Mouse (Mus musculus): ENCODE measurements around the gene Camk1d.

Camk1d gene

GRCm38 (mm10) chr2:5327533-5328250, 386.6 kb downstream of the Camk1d start:
- in situ Hi-C loops (cut with MboI, MseI): no loop called here

DNA sequence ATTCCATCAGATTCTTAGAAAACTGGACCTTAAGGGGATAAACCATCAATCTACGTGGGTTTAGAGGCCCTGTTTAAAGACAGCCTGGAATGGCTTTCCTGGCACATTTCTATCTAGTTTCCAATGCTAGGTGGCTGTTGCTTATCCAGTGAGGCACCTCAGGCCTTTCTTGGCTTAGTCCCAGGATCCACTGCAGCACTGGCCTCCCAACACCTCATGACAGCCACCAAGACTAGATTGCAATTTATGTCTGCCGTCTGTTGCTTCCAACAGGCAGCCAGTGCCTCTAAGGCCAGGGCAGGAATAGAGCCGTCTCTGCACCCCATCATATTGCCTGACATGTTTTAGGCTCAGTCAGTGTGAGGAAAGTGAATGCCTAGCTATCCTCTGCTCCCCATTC, 389.5 kb downstream of the Camk1d start:
- in situ Hi-C loops (cut with MboI, MseI): no loop called here

- in situ Hi-C loops (cut with MboI, MseI): no loop called here
Observed at GRCm38 (mm10) chr2:5321660-5322295, 392.5 kb downstream of the Camk1d start.

GRCm38 (mm10) chr2:5319138-5319537, 395.2 kb downstream of the Camk1d start:
- in situ Hi-C loops (cut with MboI, MseI): no loop called here

DNA sequence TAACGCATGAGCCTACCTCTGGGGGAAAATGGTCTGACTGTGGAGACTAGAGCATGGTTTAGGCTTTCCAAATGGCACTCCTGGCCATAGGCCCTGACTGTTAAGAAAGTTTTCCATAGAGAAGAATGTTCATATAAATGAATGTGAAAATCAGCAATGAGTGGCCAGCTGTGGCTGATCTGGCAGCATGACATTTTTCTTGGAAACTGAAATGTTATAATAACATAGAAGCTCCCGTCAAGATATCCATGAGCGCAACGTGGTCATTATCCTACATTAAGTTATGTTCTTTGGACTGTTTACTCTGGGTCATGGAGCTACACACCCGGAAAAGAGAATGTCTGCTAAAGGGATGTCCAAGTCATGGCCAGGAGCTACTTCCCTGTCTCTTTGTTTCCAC, 397.6 kb downstream of the Camk1d start:
- in situ Hi-C loops (cut with MboI, MseI): no loop called here

DNA sequence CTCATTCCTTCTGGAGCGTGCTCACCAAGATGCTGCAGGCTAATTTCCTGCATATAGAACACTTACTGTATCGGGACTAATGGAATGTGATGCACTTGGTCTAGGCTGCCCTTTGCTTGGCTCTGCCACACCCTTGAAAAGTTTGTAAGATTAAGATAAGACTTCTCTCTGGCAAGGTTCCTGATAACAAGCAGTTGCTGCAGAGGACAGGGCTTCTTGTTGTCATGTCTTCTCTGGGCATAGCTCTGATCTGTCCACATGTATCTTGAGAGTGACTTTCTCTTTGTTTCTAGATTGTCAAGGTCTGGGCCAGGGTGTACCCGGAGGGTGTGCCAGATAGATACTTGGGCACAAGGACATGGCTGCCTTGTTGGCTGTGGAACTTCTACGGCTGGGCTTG, 398.1 kb downstream of the Camk1d start:
- in situ Hi-C loops (cut with MboI, MseI): no loop called here

GRCm38 (mm10) chr2:5315291-5315828, 399.0 kb downstream of the Camk1d start:
- in situ Hi-C loops (cut with MboI, MseI): no loop called here

DNA sequence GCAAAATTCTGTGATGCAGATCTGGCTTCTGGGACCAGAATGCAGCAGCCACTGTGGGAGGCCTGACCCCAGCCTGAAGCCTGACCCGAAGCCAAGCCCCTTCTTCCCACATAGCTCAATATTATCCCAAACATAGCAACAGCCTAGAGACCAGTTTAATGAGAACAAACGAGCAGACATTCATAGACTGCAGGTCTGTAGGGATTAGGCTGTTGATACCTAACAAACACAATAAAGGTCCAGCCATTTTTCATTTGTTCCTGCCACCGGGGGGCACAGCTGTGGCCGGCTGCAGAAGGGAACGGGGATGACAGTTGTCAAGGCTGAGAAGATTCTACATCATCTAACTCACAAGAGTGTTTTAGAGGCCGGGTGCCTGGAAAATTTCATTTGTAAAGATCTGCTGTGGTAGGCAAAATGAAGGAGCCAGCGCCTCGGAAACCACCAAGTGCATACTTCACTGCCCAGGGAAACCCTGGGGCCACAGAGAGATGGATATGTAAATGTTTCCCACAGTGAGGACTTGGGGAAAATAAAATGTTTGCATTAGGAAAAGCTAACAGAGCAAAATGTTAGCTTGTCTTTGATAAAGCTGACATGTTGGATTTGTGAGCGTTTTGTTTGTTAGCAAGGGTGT, 399.7 kb downstream of the Camk1d start:
- in situ Hi-C loops (cut with MboI, MseI): no loop called here

- in situ Hi-C loops (cut with MboI, MseI): no loop called here
Observed at GRCm38 (mm10) chr2:5305156-5305555, 409.2 kb downstream of the Camk1d start.

DNA sequence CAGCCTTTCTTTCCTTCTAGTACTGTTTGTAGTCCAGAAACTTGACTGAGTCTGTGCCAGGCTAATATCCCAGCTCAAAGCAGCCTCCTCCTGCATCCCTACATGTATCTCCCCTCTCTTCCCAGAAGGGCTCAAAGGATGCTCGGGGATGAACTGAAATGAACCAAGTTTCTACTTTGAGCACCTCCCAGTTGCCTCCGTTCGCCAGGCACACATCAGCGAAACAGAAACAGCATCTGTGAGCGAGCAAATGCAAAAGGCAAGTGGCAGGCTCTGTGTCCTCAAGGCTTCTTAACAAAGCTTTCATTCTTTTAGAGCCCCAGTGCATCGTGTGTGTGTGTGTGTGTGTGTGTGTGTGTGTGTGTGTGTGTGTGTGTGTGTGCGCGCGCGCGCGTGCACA, 409.9 kb downstream of the Camk1d start:
- in situ Hi-C loops (cut with MboI, MseI): no loop called here

- in situ Hi-C loops (cut with MboI, MseI): no loop called here
Observed at GRCm38 (mm10) chr2:5301286-5301685, 413.0 kb downstream of the Camk1d start.

DNA sequence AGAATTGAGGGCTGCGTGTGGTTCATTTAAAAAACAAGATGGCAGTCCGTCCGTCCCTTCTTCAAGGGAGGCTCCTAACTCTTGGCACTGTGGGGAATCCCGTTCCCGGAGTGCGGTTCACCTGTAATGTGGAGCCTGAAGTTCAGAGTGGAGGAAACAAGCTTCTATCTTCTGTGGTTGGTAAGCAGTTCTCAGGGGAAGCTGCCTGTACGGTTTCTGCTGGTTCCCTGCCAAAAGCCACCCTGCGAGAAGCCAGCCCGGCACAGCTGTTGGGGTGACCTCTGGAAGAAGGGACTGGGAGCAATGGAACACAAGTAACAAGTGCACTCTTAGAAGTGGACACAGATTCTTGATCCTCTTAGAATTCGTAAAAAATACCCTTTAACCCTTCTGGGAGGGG, 416.2 kb downstream of the Camk1d start:
- in situ Hi-C loops (cut with MboI, MseI): no loop called here

DNA sequence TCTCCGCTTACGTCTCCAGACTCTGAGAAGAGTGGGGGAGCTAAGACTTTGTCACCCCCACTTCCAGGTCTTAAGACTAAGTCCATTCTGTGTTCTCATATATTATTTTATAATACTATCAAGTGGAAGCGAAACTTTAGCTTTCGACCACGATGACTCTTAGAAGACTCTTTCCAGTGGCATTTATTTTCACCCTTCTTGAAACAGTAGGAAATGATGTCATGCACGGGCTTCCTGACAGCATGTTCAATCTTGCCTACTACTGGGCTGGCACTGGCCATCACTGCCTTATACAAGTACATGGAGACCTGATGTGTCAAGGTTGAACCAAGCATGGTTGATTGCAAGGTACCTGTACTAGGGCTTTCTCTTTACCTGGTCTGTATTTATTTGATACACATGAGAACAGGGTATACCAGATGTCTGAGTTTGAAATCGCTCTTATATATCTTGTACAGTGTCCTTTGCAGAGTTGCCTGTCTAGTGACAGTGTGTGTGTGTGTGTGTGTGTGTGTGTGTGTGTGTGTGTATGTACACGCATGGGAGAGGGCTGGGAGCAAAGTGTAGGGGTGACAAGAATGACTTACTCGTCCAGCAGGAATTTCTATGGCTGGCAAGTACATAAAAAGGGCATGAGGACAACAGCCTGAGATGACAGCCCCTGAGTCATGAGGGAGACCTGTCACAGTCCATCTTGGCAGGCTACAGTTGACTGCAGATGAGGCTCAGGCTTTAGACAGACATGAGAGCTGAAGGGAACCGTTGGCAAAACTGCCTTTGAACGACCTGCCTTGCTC, 417.4 kb downstream of the Camk1d start:
- in situ Hi-C loops (cut with MboI, MseI): no loop called here

- in situ Hi-C loops (cut with MboI, MseI): no loop called here
Observed at GRCm38 (mm10) chr2:5295098-5295497, 419.2 kb downstream of the Camk1d start.

GRCm38 (mm10) chr2:5294451-5294850, 419.9 kb downstream of the Camk1d start:
- in situ Hi-C loops (cut with MboI, MseI): no loop called here

DNA sequence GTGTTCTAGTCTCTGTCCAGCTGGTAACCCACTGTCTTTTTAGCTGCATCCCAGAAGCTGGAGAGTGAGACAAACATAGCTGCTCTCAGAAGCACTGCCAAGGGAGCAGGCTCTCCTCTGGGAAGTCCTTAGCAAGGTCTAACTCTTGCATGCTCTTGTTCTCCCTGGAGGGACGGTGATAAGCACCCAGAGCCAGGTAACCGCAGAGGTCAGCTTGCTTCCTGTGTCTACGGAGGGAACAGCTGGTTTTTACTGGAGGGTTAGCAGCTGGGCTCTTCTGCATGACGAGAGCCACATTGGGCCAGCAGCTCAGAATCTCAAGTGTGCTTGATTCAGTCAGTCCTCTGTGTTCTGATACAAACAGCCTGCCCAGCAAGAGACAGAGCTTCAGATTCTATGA, 425.7 kb downstream of the Camk1d start:
- in situ Hi-C loops (cut with MboI, MseI): no loop called here

DNA sequence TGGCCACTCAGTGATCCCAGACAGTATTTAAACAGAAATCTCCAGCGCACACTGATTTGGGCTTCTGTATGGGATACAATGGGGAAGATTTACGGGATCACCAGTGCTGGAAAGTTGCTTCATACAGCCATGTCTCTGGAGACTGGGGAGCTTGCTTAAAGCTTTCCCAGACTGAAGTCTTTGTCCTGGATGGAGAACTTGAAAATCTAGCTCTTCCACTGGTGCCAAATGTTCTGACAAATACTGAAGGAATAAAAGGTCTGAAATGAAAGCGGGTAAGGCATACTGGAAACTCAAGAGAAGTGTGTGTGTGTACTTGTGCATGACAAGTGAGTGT, 427.3 kb downstream of the Camk1d start:
- in situ Hi-C loops (cut with MboI, MseI): no loop called here

- in situ Hi-C loops (cut with MboI, MseI): no loop called here
Observed at GRCm38 (mm10) chr2:5286189-5287043, 427.9 kb downstream of the Camk1d start.

DNA sequence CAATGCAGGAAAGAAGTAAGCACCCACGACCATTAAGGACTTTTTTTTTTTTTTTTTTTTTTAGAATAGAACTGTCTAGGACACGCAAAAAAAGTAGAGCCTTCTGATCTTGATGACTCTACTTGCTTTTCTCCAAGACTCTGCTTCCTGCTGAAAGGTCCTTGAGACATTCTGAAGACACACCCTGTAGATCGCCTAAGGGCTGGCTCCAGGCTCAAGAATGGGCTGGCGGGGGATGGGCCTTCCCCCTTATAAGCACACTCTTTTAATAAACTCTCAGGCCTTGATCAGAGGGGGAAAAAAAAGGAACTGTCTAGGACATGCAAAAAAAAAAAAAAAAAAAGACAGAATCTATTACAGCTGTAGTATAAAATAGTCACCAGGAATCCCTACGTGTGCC, 430.0 kb downstream of the Camk1d start:
- in situ Hi-C loops (cut with MboI, MseI): no loop called here

DNA sequence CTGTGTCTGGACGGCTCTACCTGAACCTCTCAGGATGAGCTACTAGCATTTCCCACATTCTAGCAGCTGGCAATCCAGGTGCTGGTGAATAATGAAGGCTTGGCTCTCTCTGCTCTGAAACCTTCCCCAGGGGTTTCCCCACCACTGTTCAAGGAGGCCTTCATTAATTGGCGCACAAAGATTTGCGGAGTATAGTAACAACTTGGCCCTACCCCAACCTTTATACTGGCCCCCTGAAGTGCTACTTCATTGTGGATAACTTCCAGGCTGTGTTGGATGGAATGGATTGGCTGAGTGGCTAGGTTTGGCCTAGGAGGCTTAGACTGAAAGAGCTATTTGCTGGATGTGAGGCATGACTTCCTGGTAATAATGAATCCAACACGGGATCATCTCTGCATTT, 431.7 kb downstream of the Camk1d start:
- in situ Hi-C loops (cut with MboI, MseI): no loop called here

DNA sequence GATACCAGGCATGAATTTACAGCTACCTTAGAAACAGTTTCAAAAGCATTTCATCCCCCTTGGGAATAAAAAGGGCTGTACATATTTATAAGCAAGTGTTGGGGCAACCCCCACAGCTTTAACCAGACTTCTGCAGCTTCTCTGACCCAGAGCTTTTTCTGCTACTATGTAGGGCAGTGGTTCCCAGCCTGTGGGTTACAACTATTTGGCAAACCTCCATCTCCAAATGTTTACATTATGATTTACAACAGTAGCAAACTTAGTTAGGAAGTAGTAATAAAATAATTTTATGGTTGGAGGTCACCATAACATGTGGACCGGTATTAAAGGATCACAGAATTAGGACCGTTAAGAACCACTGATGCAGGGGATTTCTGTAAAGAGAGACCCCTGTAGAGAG, 446.3 kb downstream of the Camk1d start:
- in situ Hi-C loops (cut with MboI, MseI): no loop called here
